Mouse (Mus musculus) bone marrow macrophage, adult 2 months (primary cell): ENCODE data around the gene Mybpc3. TPM values are rescaled to one million over a fixed set of nuclear protein-coding genes. Genes with fewer than 3 reads are reported as not detected.

ENCODE experiments used
- H3K27ac ChIP-seq: 2 replicates; pipeline ENCODE4 v1.5.1; 2012; ENCODE audit warnings: low read depth, low read length; ENCODE audit not compliant: insufficient read depth
- H3K4me1 ChIP-seq: 2 replicates; pipeline ENCODE4 v1.6.1; 2012; ENCODE audit warnings: low read length; ENCODE audit not compliant: control insufficient read depth, insufficient read depth
- H3K4me3 ChIP-seq: 2 replicates; pipeline ENCODE4 v1.5.1; 2012; ENCODE audit warnings: mild to moderate bottlenecking, low read length, moderate library complexity; ENCODE audit not compliant: insufficient read depth
- CTCF ChIP-seq: IDR thresholded peaks from 2 replicates; pipeline ENCODE4 v1.5.1; 2012; ENCODE audit warnings: low read depth, mild to moderate bottlenecking, low read length, moderate library complexity
- POLR2A ChIP-seq: IDR thresholded peaks from 2 replicates; pipeline ENCODE4 v1.6.1; 2012; ENCODE audit warnings: mild to moderate bottlenecking, low read depth, low read length, borderline replicate concordance
- polyA plus RNA-seq: library from polyadenylated mRNA; stranded (reverse); fragments of >200 nt; gene quantifications from 2 replicates; pipeline ENCODE4 v1.2.4, GENCODE M21; 2012; ENCODE audit not compliant: missing spikeins, insufficient read depth, insufficient read length

Mybpc3 gene
- polyA plus RNA-seq, 1 experiment = not detected

- H3K4me1 ChIP-seq = peaks cover 11% of the 10 kb centered on the region
- no peak for TF ChIP-seq CTCF
- no peak for TF ChIP-seq POLR2A
- H3K4me3 ChIP-seq = no peak overlapping the region
- no peak overlapping the region for H3K27ac ChIP-seq
These were observed 42.6 kb downstream of the Mybpc3 start for GRCm38 (mm10) chr2:91160591-91160990.

GRCm38 (mm10) chr2:91162952-91163351 is 45.0 kb downstream of the Mybpc3 start:
- H3K27ac ChIP-seq = no peak overlapping the region
- H3K4me3 ChIP-seq = no peak overlapping the region
- no peak for TF ChIP-seq CTCF
- no peak for TF ChIP-seq POLR2A
- peaks cover 11% of the 10 kb centered on the region for H3K4me1 ChIP-seq

- H3K4me3 ChIP-seq = no peak overlapping the region
- TF ChIP-seq CTCF (no peak), POLR2A (no peak)
These were observed 45.6 kb downstream of the Mybpc3 start for GRCm38 (mm10) chr2:91163532-91163931.

GRCm38 (mm10) chr2:91164991-91165390 is 47.0 kb downstream of the Mybpc3 start:
- Histone ChIP-seq H3K27ac (no peak overlapping the region), H3K4me1 (peaks cover 11% of the 10 kb centered on the region), H3K4me3 (no peak overlapping the region)
- TF ChIP-seq CTCF (no peak), POLR2A (no peak)

More at GRCm38 (mm10) chr2:91163532-91163931, 45.6 kb downstream of the Mybpc3 start:
- H3K27ac ChIP-seq = no peak overlapping the region
- peaks cover 11% of the 10 kb centered on the region for H3K4me1 ChIP-seq

GRCm38 (mm10) chr2:91167629-91168028 is 49.7 kb downstream of the Mybpc3 start:
- H3K4me3 ChIP-seq = no peak overlapping the region
- TF ChIP-seq CTCF = no peak
- TF ChIP-seq POLR2A = no peak
- no peak overlapping the region for H3K27ac ChIP-seq
- H3K4me1 ChIP-seq = peaks cover 8% of the 10 kb centered on the region

- no peak overlapping the region for H3K27ac ChIP-seq
- TF ChIP-seq POLR2A (no peak), CTCF (no peak)
- H3K4me1 ChIP-seq = no peaks in the 10 kb centered on the region
These were observed 51.8 kb downstream of the Mybpc3 start for GRCm38 (mm10) chr2:91169587-91170322.

GRCm38 (mm10) chr2:91175490-91175889 is 57.5 kb downstream of the Mybpc3 start:
- TF ChIP-seq POLR2A (no peak), CTCF (no peak)
- H3K27ac ChIP-seq = no peak overlapping the region
- no peaks in the 10 kb centered on the region for H3K4me1 ChIP-seq
- no peak overlapping the region for H3K4me3 ChIP-seq

More at GRCm38 (mm10) chr2:91169587-91170322, 51.8 kb downstream of the Mybpc3 start:
- no peak overlapping the region for H3K4me3 ChIP-seq

- Histone ChIP-seq H3K4me3 (no peak overlapping the region), H3K27ac (no peak overlapping the region), H3K4me1 (peaks cover 4% of the 10 kb centered on the region)
- no peak for TF ChIP-seq POLR2A
- TF ChIP-seq CTCF = no peak
These were observed 58.3 kb downstream of the Mybpc3 start for GRCm38 (mm10) chr2:91176234-91176633.

- TF ChIP-seq CTCF = no peak
- TF ChIP-seq POLR2A = no peak
- H3K27ac ChIP-seq = no peak overlapping the region
- H3K4me1 ChIP-seq = peaks cover 18% of the 10 kb centered on the region
- no peak overlapping the region for H3K4me3 ChIP-seq
These were observed 61.9 kb downstream of the Mybpc3 start for GRCm38 (mm10) chr2:91179825-91180224.

- H3K4me1 ChIP-seq = peaks cover 18% of the 10 kb centered on the region
- H3K4me3 ChIP-seq = no peak overlapping the region
- H3K27ac ChIP-seq = no peak overlapping the region
- TF ChIP-seq POLR2A (no peak), CTCF (no peak)
These were observed 62.8 kb downstream of the Mybpc3 start for GRCm38 (mm10) chr2:91180706-91181105.

- Histone ChIP-seq H3K4me3 (peak overlapping the region; percentile 82), H3K27ac (peak overlapping the region; percentile 99; the same call in 1 of the 2 replicates), H3K4me1 (peaks cover 21% of the 10 kb centered on the region)
- TF ChIP-seq CTCF (no peak), POLR2A (no peak)
These were observed 64.1 kb downstream of the Mybpc3 start for GRCm38 (mm10) chr2:91182016-91182404.
